Mouse (Mus musculus): ENCODE data around the gene Nadsyn1.

Gene Nadsyn1

GRCm38 (mm10) chr7:143755357-143756124 is 67.1 kb downstream of the Nadsyn1 start:
- ATAC-seq (ENCODE audit: low TSS enrichment): peak; percentile 18; the same call in 1 of the 2 replicates

DNA sequence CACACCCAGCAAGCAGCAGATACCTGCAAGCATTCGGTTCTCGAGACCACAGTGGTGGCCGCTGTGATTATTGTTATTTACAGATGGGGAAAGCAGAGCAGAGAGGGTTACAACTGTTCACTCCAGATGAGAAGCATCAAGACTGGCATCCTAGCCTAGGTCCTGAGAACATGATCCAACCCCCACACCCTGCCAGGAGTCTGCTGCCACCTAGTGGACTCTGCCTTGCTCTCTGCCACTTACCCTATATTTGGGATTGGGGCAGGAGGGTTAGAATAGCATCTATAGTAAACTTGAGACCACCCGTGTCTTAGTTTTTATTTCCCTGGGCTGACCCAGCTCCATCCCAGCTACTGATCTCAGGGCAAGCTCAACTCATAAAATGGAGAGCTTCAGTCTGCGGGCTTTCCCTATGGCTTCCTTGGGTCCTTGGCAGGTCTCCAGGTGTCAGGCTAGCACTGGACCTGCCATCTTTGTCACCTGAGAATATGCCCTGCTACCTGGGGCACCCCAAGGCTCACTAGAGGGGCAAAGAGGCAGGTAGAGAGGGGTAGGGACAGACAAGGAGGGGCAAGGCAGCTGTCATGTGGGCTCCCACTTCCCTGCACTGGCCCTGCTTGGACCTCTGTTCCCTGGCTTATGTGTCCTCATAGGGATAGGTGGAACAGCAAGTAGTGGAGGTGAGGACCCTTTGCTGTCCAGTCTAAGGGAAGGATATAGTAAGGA is 68.5 kb downstream of the Nadsyn1 start:
- no peak for ATAC-seq (ENCODE audit: low TSS enrichment)

- ATAC-seq (ENCODE audit: low TSS enrichment): no peak
These were observed 70.0 kb downstream of the Nadsyn1 start for GRCm38 (mm10) chr7:143752606-143753005.

- no peak for ATAC-seq (ENCODE audit: low TSS enrichment)
These were observed 70.6 kb downstream of the Nadsyn1 start for GRCm38 (mm10) chr7:143752056-143752455.

DNA sequence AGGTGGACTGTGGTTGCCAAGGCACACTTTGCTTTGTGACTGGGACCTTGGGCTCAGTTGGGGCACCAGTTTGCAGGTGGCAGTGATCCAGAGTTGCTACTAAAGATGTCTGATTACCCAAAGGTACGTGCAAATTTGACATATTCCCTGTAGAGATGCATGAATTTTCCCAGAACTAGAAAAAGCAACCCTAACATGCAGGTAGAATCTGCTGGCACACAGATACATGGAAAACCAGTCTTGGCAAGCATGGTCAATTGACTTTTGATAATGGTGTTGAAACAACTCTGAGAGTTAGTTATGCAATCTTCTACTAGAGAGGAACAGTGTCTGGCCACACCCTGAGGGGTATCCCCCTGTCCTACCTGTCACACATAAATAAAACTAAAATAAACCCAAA is 71.3 kb downstream of the Nadsyn1 start:
- ATAC-seq (ENCODE audit: low TSS enrichment): no peak

DNA sequence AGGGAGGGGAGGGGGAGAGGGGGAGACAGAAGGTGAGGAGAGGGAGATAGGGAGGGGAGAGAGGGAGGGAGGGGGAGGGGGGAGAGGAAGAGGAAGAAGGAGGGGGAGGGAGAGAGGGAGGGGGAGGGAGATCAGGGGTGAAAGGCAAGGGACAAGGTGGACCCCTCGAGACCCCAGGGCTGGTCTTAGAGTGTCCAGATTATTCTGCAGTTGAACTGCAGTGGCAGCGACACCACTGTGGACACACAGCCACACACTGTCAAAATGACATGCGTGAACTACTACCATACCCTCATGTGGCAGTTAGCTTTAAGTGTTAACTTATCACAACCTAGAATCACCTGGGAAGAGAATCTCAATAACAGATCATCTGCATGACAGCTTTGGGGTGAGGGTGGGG is 73.6 kb downstream of the Nadsyn1 start:
- ATAC-seq (ENCODE audit: low TSS enrichment): no peak

- ATAC-seq (ENCODE audit: low TSS enrichment): peak; percentile 95
These were observed 74.4 kb downstream of the Nadsyn1 start for GRCm38 (mm10) chr7:143748041-143748868.
